Mouse (Mus musculus) leukemia stem cell, adult 10-12 weeks (primary cell): Measurements from ENCODE around the gene Klhl25. TPM values are rescaled to one million over a fixed set of nuclear protein-coding genes. Genes with fewer than 3 reads are reported as not detected.

ENCODE experiments used
- polyA plus RNA-seq: library from polyadenylated mRNA; stranded (reverse); fragments of >175 nt; gene quantifications from 2 replicates; pipeline ENCODE4 v1.2.3, GENCODE M21; 2012; ENCODE audit warnings: low replicate concordance

The Klhl25 gene
- polyA plus RNA-seq = 1.2 and 6.1 TPM in 2 replicates

DNA sequence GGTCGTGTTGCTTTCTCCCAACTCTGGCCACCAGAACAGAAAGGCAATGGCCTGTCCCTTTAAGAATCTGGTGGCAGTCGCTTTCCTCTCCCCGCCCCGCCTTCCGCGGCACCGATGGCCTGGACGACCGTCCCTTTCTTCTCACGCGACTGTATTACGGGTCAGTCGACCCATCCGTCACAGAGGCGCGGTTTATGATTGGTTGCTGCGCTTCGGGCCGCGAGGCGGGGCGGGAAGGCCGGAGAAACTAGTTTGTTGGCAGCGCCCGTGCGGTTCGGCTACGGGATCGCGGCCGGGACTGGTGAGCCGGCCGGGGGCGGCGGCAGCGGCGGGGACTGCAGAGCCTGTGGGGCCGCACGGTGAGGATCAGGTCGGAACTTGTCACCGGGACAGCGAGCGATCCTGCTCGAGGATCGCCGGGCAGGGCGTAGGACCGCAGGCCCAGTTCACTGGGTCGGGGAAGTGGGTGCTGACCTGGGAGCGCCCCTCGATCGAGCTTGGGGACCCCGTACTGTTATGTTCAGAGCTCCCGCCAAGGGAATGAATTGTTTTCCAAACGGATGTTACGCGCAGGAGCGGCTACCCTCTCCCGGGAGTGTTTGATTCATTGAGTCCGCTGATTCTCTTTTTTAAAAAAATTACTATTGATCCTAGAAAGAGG is at the start of gene Klhl25:
TSS of gene Klhl25 (plus strand) at position 196 of the 661 bp plus-strand sequence.

